Mouse (Mus musculus): ENCODE measurements around the gene Tff3. TPM values are rescaled to one million over a fixed set of nuclear protein-coding genes. Genes with fewer than 3 reads are reported as not detected.
A peak's percentile ranks its signal among the peaks of the same experiment; 100 is the strongest.

Tff3 gene
- polyA plus RNA-seq, 2 experiments = 0.33 TPM; not detected in 1

GRCm38 (mm10) chr17:31088711-31089110 is 40.7 kb downstream of the Tff3 start:
- 45% methylated on average over 5 of the region's 5 CpGs for WGBS
- Histone ChIP-seq H3K4me2 (replicated peaks; ENCODE audit: low read depth, low read length, severe bottlenecking) (no peak overlapping the region), H3K27ac (replicated peaks; ENCODE audit: low read depth, low read length) (no peak overlapping the region), H3K9me3 (ENCODE audit: control insufficient read depth, low read length) (no peaks in the 10 kb centered on the region), H3K27me3 (ENCODE audit: control insufficient read depth, insufficient read depth, low read length) (no peaks in the 10 kb centered on the region), H3K9ac (ENCODE audit: low read depth, low read length, severe bottlenecking) (no peak overlapping the region), H3K4me1 (ENCODE audit: control insufficient read depth, insufficient read depth, low read length) (peaks cover 14% of the 10 kb centered on the region), H3K4me3 (replicated peaks; ENCODE audit: low read length) (no peak overlapping the region), H3K36me3 (ENCODE audit: control insufficient read depth, insufficient read depth, low read length) (no peaks in the 10 kb centered on the region)
- no peak for TF ChIP-seq POLR2A (IDR thresholded peaks at IDR 0.05; ENCODE audit: borderline replicate concordance, extremely low read depth, insufficient read depth, insufficient read length)
- no peak for DNase-seq (ENCODE audit: low spot score)
- ATAC-seq (ENCODE audit: low FRiP score, low read depth) = no peak

DNA sequence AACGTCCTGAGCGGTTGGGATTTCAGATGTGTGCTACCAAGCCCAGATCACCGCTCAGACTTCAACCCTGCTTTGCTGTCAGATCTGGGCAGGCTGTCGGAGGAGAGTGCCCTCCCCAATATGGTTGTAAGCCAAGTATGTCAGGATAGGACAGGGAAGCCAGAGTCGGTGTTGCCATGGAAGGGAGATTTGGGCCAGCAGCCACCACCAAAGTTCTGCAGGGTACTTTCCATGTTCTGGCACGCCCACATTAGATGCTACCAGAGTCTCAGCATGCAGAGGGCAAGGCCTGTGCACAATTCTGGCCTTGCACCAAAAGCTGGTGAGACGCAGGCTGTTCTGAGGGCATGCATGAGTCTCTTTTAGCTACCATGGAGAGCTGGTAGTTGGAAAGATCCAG is 43.2 kb downstream of the Tff3 start:
- WGBS = 84% methylated on average over 7 of the region's 7 CpGs
- TF ChIP-seq POLR2A (IDR thresholded peaks at IDR 0.05; ENCODE audit: borderline replicate concordance, extremely low read depth, insufficient read depth, insufficient read length) = no peak
- Histone ChIP-seq H3K9me3 (ENCODE audit: control insufficient read depth, low read length) (no peaks in the 10 kb centered on the region), H3K27ac (replicated peaks; ENCODE audit: low read depth, low read length) (no peak overlapping the region), H3K27me3 (ENCODE audit: control insufficient read depth, insufficient read depth, low read length) (no peaks in the 10 kb centered on the region), H3K4me1 (ENCODE audit: control insufficient read depth, insufficient read depth, low read length) (peaks cover 14% of the 10 kb centered on the region), H3K36me3 (ENCODE audit: control insufficient read depth, insufficient read depth, low read length) (no peaks in the 10 kb centered on the region), H3K4me2 (replicated peaks; ENCODE audit: low read depth, low read length, severe bottlenecking) (no peak overlapping the region), H3K4me3 (replicated peaks; ENCODE audit: low read length) (no peak overlapping the region), H3K9ac (ENCODE audit: low read depth, low read length, severe bottlenecking) (no peak overlapping the region)
- ATAC-seq (ENCODE audit: low FRiP score, low read depth) (no peak), DNase-seq (ENCODE audit: low spot score) (no peak)

GRCm38 (mm10) chr17:31085519-31085918 is 43.9 kb downstream of the Tff3 start:
- Histone ChIP-seq H3K4me1 (ENCODE audit: control insufficient read depth, insufficient read depth, low read length) (peaks cover 13% of the 10 kb centered on the region), H3K27me3 (ENCODE audit: control insufficient read depth, insufficient read depth, low read length) (no peaks in the 10 kb centered on the region), H3K9me3 (ENCODE audit: control insufficient read depth, low read length) (no peaks in the 10 kb centered on the region), H3K9ac (ENCODE audit: low read depth, low read length, severe bottlenecking) (no peak overlapping the region), H3K4me2 (replicated peaks; ENCODE audit: low read depth, low read length, severe bottlenecking) (no peak overlapping the region), H3K27ac (replicated peaks; ENCODE audit: low read depth, low read length) (no peak overlapping the region), H3K36me3 (ENCODE audit: control insufficient read depth, insufficient read depth, low read length) (no peaks in the 10 kb centered on the region), H3K4me3 (replicated peaks; ENCODE audit: low read length) (no peak overlapping the region)
- DNase-seq (ENCODE audit: low spot score) (no peak), ATAC-seq (ENCODE audit: low FRiP score, low read depth) (no peak)
- TF ChIP-seq POLR2A (IDR thresholded peaks at IDR 0.05; ENCODE audit: borderline replicate concordance, extremely low read depth, insufficient read depth, insufficient read length) = no peak
- WGBS = 84% methylated on average over 3 of the region's 3 CpGs

DNA sequence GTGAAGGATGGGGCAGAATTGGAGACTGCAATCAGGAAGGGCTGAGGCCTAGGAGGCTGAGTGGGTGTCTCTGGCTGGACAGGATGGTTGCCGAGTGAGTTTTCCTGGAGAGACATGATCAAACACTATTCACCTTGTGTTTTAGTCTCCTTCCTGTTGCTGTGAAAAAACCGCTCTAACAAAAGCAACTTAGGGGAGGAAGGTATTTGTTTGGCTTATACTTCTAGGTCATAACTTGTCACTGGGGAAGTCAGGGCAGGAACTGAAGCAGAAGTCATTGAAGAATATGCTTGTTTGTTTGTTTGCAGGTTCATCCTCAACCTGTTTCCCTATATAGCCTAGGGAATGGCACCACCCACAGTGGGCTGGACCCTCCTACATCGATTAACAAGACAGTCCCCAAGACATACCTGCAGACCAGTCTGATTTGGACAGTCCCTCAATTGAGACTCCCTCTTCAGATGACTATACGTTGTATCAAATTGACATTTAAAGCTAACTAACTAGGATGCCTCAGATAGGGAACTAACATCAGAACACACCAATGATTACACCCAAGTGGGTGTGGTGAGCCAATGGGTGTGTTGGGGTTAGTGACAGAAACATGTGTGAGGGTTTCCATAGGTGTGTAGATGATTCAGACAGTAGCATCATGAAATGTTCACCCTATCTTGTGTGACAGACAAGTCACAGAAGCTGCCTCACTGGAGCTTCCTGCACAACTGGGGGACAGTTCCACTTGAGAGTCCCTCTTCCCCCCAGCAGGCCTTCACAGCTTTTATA is 47.0 kb downstream of the Tff3 start:
- TF ChIP-seq POLR2A (IDR thresholded peaks at IDR 0.05; ENCODE audit: borderline replicate concordance, extremely low read depth, insufficient read depth, insufficient read length) = no peak
- no peak overlapping the region for H3K4me3 ChIP-seq (replicated peaks; ENCODE audit: low read length)
- no peaks in the 10 kb centered on the region for H3K36me3 ChIP-seq (ENCODE audit: control insufficient read depth, insufficient read depth, low read length)
- H3K4me1 ChIP-seq (ENCODE audit: control insufficient read depth, insufficient read depth, low read length) = 0 out of 2 replicates have a peak, but pooled peaks cover 6% of the 10 kb centered on the region
- DNase-seq (ENCODE audit: low spot score) = no peak
- H3K27ac ChIP-seq (replicated peaks; ENCODE audit: low read depth, low read length) = no peak overlapping the region
- no peak for ATAC-seq (ENCODE audit: low FRiP score, low read depth)
- WGBS = 91% methylated on average over 4 of the region's 4 CpGs
- H3K4me2 ChIP-seq (replicated peaks; ENCODE audit: low read depth, low read length, severe bottlenecking) = no peak overlapping the region
- H3K9me3 ChIP-seq (ENCODE audit: control insufficient read depth, low read length) = no peaks in the 10 kb centered on the region
- no peak overlapping the region for H3K9ac ChIP-seq (ENCODE audit: low read depth, low read length, severe bottlenecking)
- no peaks in the 10 kb centered on the region for H3K27me3 ChIP-seq (ENCODE audit: control insufficient read depth, insufficient read depth, low read length)

- no peak for ATAC-seq (ENCODE audit: low FRiP score, low read depth)
- Histone ChIP-seq H3K27me3 (ENCODE audit: control insufficient read depth, insufficient read depth, low read length) (no peaks in the 10 kb centered on the region), H3K4me1 (ENCODE audit: control insufficient read depth, insufficient read depth, low read length) (peaks cover 11% of the 10 kb centered on the region; the same call in 1 of the 2 replicates), H3K9me3 (ENCODE audit: control insufficient read depth, low read length) (no peaks in the 10 kb centered on the region), H3K4me3 (replicated peaks; ENCODE audit: low read length) (no peak overlapping the region), H3K27ac (replicated peaks; ENCODE audit: low read depth, low read length) (no peak overlapping the region; the same call in 1 of the 2 replicates), H3K4me2 (replicated peaks; ENCODE audit: low read depth, low read length, severe bottlenecking) (no peak overlapping the region), H3K9ac (ENCODE audit: low read depth, low read length, severe bottlenecking) (0 out of 2 replicates have a peak overlapping the region, but pooled peaks have one; percentile 17), H3K36me3 (ENCODE audit: control insufficient read depth, insufficient read depth, low read length) (no peaks in the 10 kb centered on the region)
- no peak for DNase-seq (ENCODE audit: low spot score)
- no peak for TF ChIP-seq POLR2A (IDR thresholded peaks at IDR 0.05; ENCODE audit: borderline replicate concordance, extremely low read depth, insufficient read depth, insufficient read length)
- WGBS = 58% methylated on average over 12 of the region's 12 CpGs
Measured at GRCm38 (mm10) chr17:31079078-31079840, 50.2 kb downstream of the Tff3 start.

Measured in limb, embryonic 14.5 days (tissue).